Mouse (Mus musculus) embryonic facial prominence, embryonic 14.5 days (tissue): ENCODE measurements around the gene Mipep. TPM values are rescaled to one million over a fixed set of nuclear protein-coding genes. Genes with fewer than 3 reads are reported as not detected.

ENCODE experiments used
- ATAC-seq: fragments of 200-750 bp; cut with Nextera tagmentation; 2 replicates; pipeline ENCODE4 v1.8.0; 2017; ENCODE audit warnings: low read depth, moderate number of reproducible peaks, moderate TSS enrichment
- DNase-seq: peaks from one replicate; pipeline ENCODE4 v3.0.0-alpha.2; 2015; ENCODE audit warnings: low spot score
- H3K27ac ChIP-seq: fragments of 300-500 bp; sonication (generic); replicated peaks from 2 replicates; pipeline ENCODE4 v1.5.1; 2014; ENCODE audit warnings: low read depth, mild to moderate bottlenecking, low read length, moderate library complexity
- H3K27me3 ChIP-seq: fragments of 300-500 bp; sonication (generic); replicated peaks from 2 replicates; pipeline ENCODE4 v1.6.1; 2014; ENCODE audit warnings: low read length; ENCODE audit not compliant: control insufficient read depth, insufficient read depth
- H3K36me3 ChIP-seq: fragments of 300-500 bp; sonication (generic); 2 replicates; pipeline ENCODE4 v1.6.1; 2014; ENCODE audit warnings: low read length, mixed read lengths; ENCODE audit not compliant: control insufficient read depth, insufficient read depth
- H3K4me1 ChIP-seq: fragments of 300-500 bp; sonication (generic); 2 replicates; pipeline ENCODE4 v1.6.1; 2014; ENCODE audit warnings: antibody characterized with exemption, low read length; ENCODE audit not compliant: control insufficient read depth, insufficient read depth
- H3K4me2 ChIP-seq: fragments of 300-500 bp; sonication (generic); 2 replicates; pipeline ENCODE4 v1.6.1; 2014; ENCODE audit warnings: low read depth, mild to moderate bottlenecking, low read length, moderate library complexity, mixed read lengths
- H3K4me3 ChIP-seq: fragments of 300-500 bp; sonication (generic); 2 replicates; pipeline ENCODE4 v1.5.1; 2014; ENCODE audit warnings: low read depth, mild to moderate bottlenecking, low read length
- H3K9ac ChIP-seq: fragments of 300-500 bp; sonication (generic); 2 replicates; pipeline ENCODE4 v1.6.1; 2014; ENCODE audit warnings: low read depth, mild to moderate bottlenecking, low read length, moderate library complexity, mixed read lengths
- H3K9me3 ChIP-seq: fragments of 300-500 bp; sonication (generic); 2 replicates; pipeline ENCODE4 v1.6.1; 2016; ENCODE audit warnings: low read length; ENCODE audit not compliant: control insufficient read depth
- WGBS: fragments of 180-500 bp; shearing (Covaris S2); extraction: QIAGEN DNeasy Blood & Tissue Kit; methylation state at CpG from one replicate; pipeline ENCODE4 v1.1.7; 2014; 5-methylcytosine and 5-hydroxymethylcytosine counted together
- polyA plus RNA-seq: library from polyadenylated mRNA; unstranded; fragments of >200 nt; fragmentation: Nextera tagmentation; extraction: Ambion mirVana; gene quantifications from 2 replicates; pipeline ENCODE4 v1.2.1, GENCODE M21; 2014

The Mipep gene
- polyA plus RNA-seq, 1 experiment from 2014 or later, result 23.5 TPM

DNA sequence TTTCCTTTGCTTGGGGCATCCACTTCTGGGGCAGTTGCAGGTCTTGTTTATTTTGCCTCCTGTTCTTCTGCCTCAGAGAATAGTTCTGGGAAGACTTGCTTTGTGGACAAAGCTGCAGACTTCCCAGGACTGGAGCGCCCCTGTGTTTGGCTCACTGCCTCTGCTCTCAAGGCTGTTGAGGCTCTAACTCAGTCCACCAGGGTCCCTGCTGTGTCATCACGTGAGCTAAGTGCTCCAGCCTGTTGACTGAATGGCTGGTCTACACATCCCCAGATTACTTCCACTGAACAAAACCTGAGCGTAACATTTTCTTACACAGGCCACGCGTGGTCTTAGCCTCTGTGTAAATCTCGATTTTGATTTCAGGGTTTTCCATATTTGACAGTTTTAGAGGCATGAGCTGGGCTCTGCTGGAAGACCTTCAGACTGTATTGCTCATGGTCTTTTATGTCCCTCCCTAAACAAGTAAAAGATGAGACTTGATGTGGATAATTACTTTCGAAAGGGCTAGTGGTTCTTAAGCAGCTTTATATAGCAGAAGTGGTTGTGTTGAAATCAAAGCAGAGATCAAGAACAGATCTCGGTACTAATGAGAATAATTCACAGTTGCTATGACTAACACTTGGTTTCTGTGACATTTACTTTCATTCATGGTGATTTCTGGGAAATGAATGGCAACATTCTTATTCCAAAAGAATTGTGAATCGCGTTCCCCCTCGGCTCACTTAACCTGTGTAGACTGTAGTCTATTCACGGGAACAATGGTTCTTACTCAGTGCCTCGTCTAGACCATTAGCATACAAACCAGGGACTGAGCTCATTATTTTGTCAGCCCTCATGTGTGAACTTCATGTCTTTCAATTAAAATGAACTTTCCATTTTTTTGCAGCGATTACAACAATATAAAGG lies 31.2 kb upstream of the Mipep start:
- no peak overlapping the region for H3K4me2 ChIP-seq
- no peaks in the 10 kb centered on the region for H3K9me3 ChIP-seq
- H3K9ac ChIP-seq, result no peak overlapping the region
- H3K27ac ChIP-seq, result no peak overlapping the region
- no peak for ATAC-seq
- WGBS, result 81% methylated on average over 14 of the region's 14 CpGs
- H3K36me3 ChIP-seq, result peaks cover 32% of the 10 kb centered on the region
- H3K4me3 ChIP-seq, result no peak overlapping the region
- H3K27me3 ChIP-seq, result no peaks in the 10 kb centered on the region
- H3K4me1 ChIP-seq, result no peaks in the 10 kb centered on the region
- DNase-seq, result no peak

- no peak overlapping the region for H3K4me2 ChIP-seq
- no peak overlapping the region for H3K4me3 ChIP-seq
- peaks cover 32% of the 10 kb centered on the region for H3K36me3 ChIP-seq
- H3K27ac ChIP-seq, result no peak overlapping the region
- H3K9ac ChIP-seq, result no peak overlapping the region
- no peaks in the 10 kb centered on the region for H3K4me1 ChIP-seq
- no peaks in the 10 kb centered on the region for H3K9me3 ChIP-seq
- no peaks in the 10 kb centered on the region for H3K27me3 ChIP-seq
- ATAC-seq, result no peak
- WGBS, result 94% methylated on average over 10 of the region's 10 CpGs
- DNase-seq, result no peak
These were observed 30.6 kb upstream of the Mipep start for GRCm38 (mm10) chr14:60753801-60754126.

DNA sequence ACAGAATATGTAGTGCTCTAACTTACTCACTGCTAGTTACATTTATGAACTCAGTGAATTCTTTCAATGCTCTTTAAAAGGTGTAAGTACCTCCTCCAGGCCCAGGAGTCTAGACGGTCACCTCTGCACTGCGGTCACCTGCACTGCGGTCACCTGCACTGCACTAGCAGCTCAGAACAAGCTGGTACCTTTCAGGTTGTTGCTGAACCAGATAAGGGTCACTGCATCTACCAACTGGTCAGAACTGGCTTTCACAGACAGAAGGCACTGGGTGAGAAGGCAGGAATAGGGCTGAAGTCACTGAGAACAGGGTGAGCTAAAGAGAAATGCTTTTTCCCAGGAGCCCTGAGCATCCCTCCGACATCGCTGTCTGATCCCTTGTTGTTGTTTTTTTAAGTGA lies 29.7 kb upstream of the Mipep start:
- Histone ChIP-seq H3K27ac (no peak overlapping the region), H3K27me3 (no peaks in the 10 kb centered on the region), H3K36me3 (peaks cover 32% of the 10 kb centered on the region), H3K4me3 (no peak overlapping the region), H3K9me3 (no peaks in the 10 kb centered on the region), H3K4me1 (no peaks in the 10 kb centered on the region), H3K4me2 (no peak overlapping the region), H3K9ac (no peak overlapping the region)
- ATAC-seq, result no peak
- WGBS, result 92% methylated on average over 5 of the region's 5 CpGs
- no peak for DNase-seq

- no peak overlapping the region for H3K9ac ChIP-seq
- 95% methylated on average over 12 of the region's 15 CpGs for WGBS
- H3K4me1 ChIP-seq, result no peaks in the 10 kb centered on the region
- no peak overlapping the region for H3K4me3 ChIP-seq
- ATAC-seq (no peak), DNase-seq (no peak)
- no peaks in the 10 kb centered on the region for H3K27me3 ChIP-seq
- no peak overlapping the region for H3K4me2 ChIP-seq
- no peaks in the 10 kb centered on the region for H3K9me3 ChIP-seq
- peaks cover 41% of the 10 kb centered on the region for H3K36me3 ChIP-seq
- H3K27ac ChIP-seq, result no peak overlapping the region
These were observed 28.1 kb upstream of the Mipep start for GRCm38 (mm10) chr14:60756271-60756670.

DNA sequence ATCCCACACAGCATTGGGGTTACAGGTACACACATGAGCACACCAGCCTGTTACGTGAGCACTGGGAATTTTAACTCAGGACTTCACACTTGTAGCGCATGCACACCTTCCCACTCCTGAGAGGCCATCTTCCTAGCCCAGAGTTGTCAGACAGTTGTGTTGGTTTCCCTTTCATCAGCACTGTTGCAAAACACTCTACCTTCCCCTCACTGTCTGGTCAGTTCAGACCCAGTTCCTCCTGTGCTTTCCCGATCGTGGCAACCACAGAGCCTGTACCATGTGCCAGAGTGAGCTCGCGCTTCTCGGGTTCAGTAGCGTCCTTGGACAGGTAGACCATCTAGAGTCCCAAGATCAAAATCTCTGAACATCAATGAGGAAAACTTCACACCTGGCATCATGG lies 27.1 kb upstream of the Mipep start:
- H3K4me1 ChIP-seq, result no peaks in the 10 kb centered on the region
- ATAC-seq, result no peak
- no peak overlapping the region for H3K4me2 ChIP-seq
- H3K36me3 ChIP-seq, result peaks cover 42% of the 10 kb centered on the region
- no peak overlapping the region for H3K9ac ChIP-seq
- H3K27me3 ChIP-seq, result no peaks in the 10 kb centered on the region
- no peak for DNase-seq
- no peaks in the 10 kb centered on the region for H3K9me3 ChIP-seq
- H3K4me3 ChIP-seq, result no peak overlapping the region
- H3K27ac ChIP-seq, result no peak overlapping the region
- WGBS, result 98% methylated on average over 8 of the region's 8 CpGs

DNA sequence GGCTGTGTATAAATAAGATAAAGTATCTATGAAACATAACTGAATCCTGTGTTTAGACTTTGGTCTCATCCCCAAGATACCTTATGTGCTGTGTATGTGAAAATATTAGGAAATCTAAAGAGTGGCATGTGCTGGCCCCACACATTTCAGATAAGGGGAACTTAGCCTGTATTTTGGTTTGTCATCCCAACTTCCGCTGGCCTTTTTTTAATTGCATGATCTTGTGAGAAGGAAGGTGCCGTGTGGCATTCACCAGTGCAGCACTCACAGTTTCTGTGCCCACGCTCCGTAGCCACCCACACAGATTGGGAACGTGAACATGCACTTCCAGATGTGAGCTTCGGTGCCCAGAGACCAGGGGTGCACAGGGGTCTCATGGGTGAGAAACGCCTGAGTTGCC lies 26.7 kb upstream of the Mipep start:
- H3K9ac ChIP-seq, result no peak overlapping the region
- H3K36me3 ChIP-seq, result peaks cover 42% of the 10 kb centered on the region
- H3K4me1 ChIP-seq, result no peaks in the 10 kb centered on the region
- H3K4me3 ChIP-seq, result no peak overlapping the region
- no peak overlapping the region for H3K4me2 ChIP-seq
- ATAC-seq, result no peak
- DNase-seq, result no peak
- H3K9me3 ChIP-seq, result no peaks in the 10 kb centered on the region
- no peaks in the 10 kb centered on the region for H3K27me3 ChIP-seq
- WGBS, result 92% methylated on average over 7 of the region's 7 CpGs
- H3K27ac ChIP-seq, result no peak overlapping the region

- H3K9me3 ChIP-seq, result no peaks in the 10 kb centered on the region
- H3K27ac ChIP-seq, result no peak overlapping the region
- no peak overlapping the region for H3K4me3 ChIP-seq
- no peak overlapping the region for H3K4me2 ChIP-seq
- H3K36me3 ChIP-seq, result peaks cover 40% of the 10 kb centered on the region
- no peak overlapping the region for H3K9ac ChIP-seq
- no peaks in the 10 kb centered on the region for H3K27me3 ChIP-seq
- ATAC-seq (no peak), DNase-seq (no peak)
- H3K4me1 ChIP-seq, result no peaks in the 10 kb centered on the region
- WGBS, result 87% methylated on average over 8 of the region's 8 CpGs
These were observed 25.3 kb upstream of the Mipep start for GRCm38 (mm10) chr14:60759097-60759496.

GRCm38 (mm10) chr14:60761801-60762200 lies 22.6 kb upstream of the Mipep start:
- no peak overlapping the region for H3K4me3 ChIP-seq
- DNase-seq (no peak), ATAC-seq (no peak)
- H3K4me1 ChIP-seq, result no peaks in the 10 kb centered on the region
- no peak overlapping the region for H3K27ac ChIP-seq
- H3K27me3 ChIP-seq, result no peaks in the 10 kb centered on the region
- no peak overlapping the region for H3K9ac ChIP-seq
- H3K36me3 ChIP-seq, result peaks cover 19% of the 10 kb centered on the region
- WGBS, result 74% methylated on average over 10 of the region's 10 CpGs
- no peaks in the 10 kb centered on the region for H3K9me3 ChIP-seq
- H3K4me2 ChIP-seq, result no peak overlapping the region

DNA sequence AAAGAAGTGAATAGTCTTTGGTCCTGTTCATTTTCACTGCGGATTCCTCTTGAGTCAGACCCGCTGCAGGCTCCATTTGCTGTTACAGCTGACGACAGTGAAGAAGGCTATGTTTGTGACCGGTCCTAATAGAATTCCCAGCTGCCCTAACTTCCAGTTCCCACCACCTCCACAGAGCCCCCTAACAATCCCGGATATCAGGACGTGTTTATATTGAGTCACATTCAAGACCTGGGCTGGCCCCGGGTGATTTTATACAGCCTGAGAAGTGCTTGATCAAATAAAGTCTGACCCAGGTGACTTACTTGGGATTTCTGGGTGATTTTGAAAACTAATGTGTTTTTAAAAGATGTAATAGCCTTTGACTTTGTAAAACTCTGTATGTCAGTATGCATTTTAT lies 21.6 kb upstream of the Mipep start:
- no peak for ATAC-seq
- Histone ChIP-seq H3K9me3 (no peaks in the 10 kb centered on the region), H3K9ac (no peak overlapping the region), H3K36me3 (peaks cover 13% of the 10 kb centered on the region; the same call in 1 of the 2 replicates), H3K4me2 (no peak overlapping the region), H3K27me3 (no peaks in the 10 kb centered on the region), H3K4me3 (no peak overlapping the region), H3K4me1 (no peaks in the 10 kb centered on the region), H3K27ac (no peak overlapping the region)
- 53% methylated on average over 7 of the region's 7 CpGs for WGBS
- DNase-seq, result no peak
